Mouse (Mus musculus) kidney, postnatal 0 days (tissue): ENCODE measurements around the gene Npas2. TPM values are rescaled to one million over a fixed set of nuclear protein-coding genes. Genes with fewer than 3 reads are reported as not detected.

Source experiments
- ATAC-seq: fragments of 200-750 bp; cut with Nextera tagmentation; replicated peaks from 2 replicates; pipeline ENCODE4 v1.8.0; 2017; ENCODE audit warnings: low read depth, moderate number of reproducible peaks, moderate TSS enrichment, moderate library complexity; ENCODE audit not compliant: low FRiP score
- DNase-seq: peaks from one replicate; pipeline ENCODE4 v3.0.0-alpha.2; 2016; ENCODE audit warnings: low spot score
- H3K27ac ChIP-seq: fragments of 300-500 bp; sonication (generic); 2 replicates; pipeline ENCODE4 v1.5.1; 2014; ENCODE audit warnings: mild to moderate bottlenecking
- H3K27me3 ChIP-seq: fragments of 300-500 bp; sonication (generic); 2 replicates; pipeline ENCODE4 v1.6.1; 2014; ENCODE audit warnings: low read length, mixed read lengths; ENCODE audit not compliant: insufficient read depth
- H3K36me3 ChIP-seq: fragments of 300-500 bp; sonication (generic); 2 replicates; pipeline ENCODE4 v1.6.1; 2014; ENCODE audit warnings: low read length, mixed read lengths; ENCODE audit not compliant: insufficient read depth
- H3K4me1 ChIP-seq: fragments of 300-500 bp; sonication (generic); replicated peaks from 2 replicates; pipeline ENCODE4 v1.6.1; 2014; ENCODE audit warnings: antibody characterized with exemption, low read length, mixed read lengths; ENCODE audit not compliant: insufficient read depth
- H3K4me2 ChIP-seq: fragments of 300-500 bp; sonication (generic); 2 replicates; pipeline ENCODE4 v1.6.1; 2014; ENCODE audit warnings: mild to moderate bottlenecking, low read length, moderate library complexity, mixed read lengths
- H3K4me3 ChIP-seq: fragments of 300-500 bp; sonication (generic); replicated peaks from 2 replicates; pipeline ENCODE4 v1.5.1; 2014; ENCODE audit warnings: low read depth, low read length
- H3K9ac ChIP-seq: fragments of 300-500 bp; sonication (generic); 2 replicates; pipeline ENCODE4 v1.6.1; 2014; ENCODE audit warnings: low read depth, low read length
- H3K9me3 ChIP-seq: fragments of 300-500 bp; sonication (generic); replicated peaks from 2 replicates; pipeline ENCODE4 v1.6.1; 2016; ENCODE audit warnings: low read length, inconsistent platforms, mixed read lengths
- CTCF ChIP-seq: IDR thresholded peaks from 2 replicates; pipeline ENCODE4 v1.5.1; 2016; ENCODE audit warnings: antibody characterized with exemption, low read depth, mild to moderate bottlenecking, moderate library complexity
- WGBS: fragments of 180-500 bp; shearing (Covaris S2); extraction: QIAGEN DNeasy Blood & Tissue Kit; methylation state at CpG from one replicate; pipeline ENCODE4 v1.1.7; 2014; 5-methylcytosine and 5-hydroxymethylcytosine counted together
- polyA plus RNA-seq: library from polyadenylated mRNA; unstranded; fragments of >200 nt; fragmentation: Nextera tagmentation; extraction: Ambion mirVana; gene quantifications from 2 replicates; pipeline ENCODE4 v1.2.1, GENCODE M21; 2015

Gene Npas2
- polyA plus RNA-seq, 1 experiment from 2014 or later: 1.4 TPM

- no peak overlapping the region for H3K27ac ChIP-seq
- no peak for DNase-seq
- ATAC-seq: no peak
- WGBS: 96% methylated on average over 1 of the region's 1 CpGs
- H3K9ac ChIP-seq: no peak overlapping the region
- no peak overlapping the region for H3K4me2 ChIP-seq
- no peak; the same call in 1 of the 2 replicates for TF ChIP-seq CTCF
- H3K4me1 ChIP-seq: no peaks in the 10 kb centered on the region
- no peaks in the 10 kb centered on the region for H3K27me3 ChIP-seq
- H3K9me3 ChIP-seq: no peaks in the 10 kb centered on the region
- no peak overlapping the region for H3K4me3 ChIP-seq
- H3K36me3 ChIP-seq: no peaks in the 10 kb centered on the region
Measured at GRCm38 (mm10) chr1:39180517-39180916, 13.0 kb upstream of the Npas2 start.

GRCm38 (mm10) chr1:39181901-39182300 is 11.6 kb upstream of the Npas2 start:
- no peak overlapping the region for H3K4me2 ChIP-seq
- no peak overlapping the region for H3K9ac ChIP-seq
- WGBS: 82% methylated on average over 4 of the region's 4 CpGs
- no peak for DNase-seq
- no peak overlapping the region for H3K4me3 ChIP-seq
- no peaks in the 10 kb centered on the region for H3K36me3 ChIP-seq
- H3K4me1 ChIP-seq: no peaks in the 10 kb centered on the region
- TF ChIP-seq CTCF: no peak
- no peaks in the 10 kb centered on the region for H3K27me3 ChIP-seq
- no peaks in the 10 kb centered on the region for H3K9me3 ChIP-seq
- no peak overlapping the region for H3K27ac ChIP-seq
- ATAC-seq: no peak

- Histone ChIP-seq H3K4me1 (no peaks in the 10 kb centered on the region), H3K4me2 (no peak overlapping the region), H3K36me3 (no peaks in the 10 kb centered on the region), H3K9me3 (no peaks in the 10 kb centered on the region), H3K9ac (no peak overlapping the region), H3K4me3 (no peak overlapping the region), H3K27me3 (no peaks in the 10 kb centered on the region), H3K27ac (no peak overlapping the region)
- WGBS: 77% methylated on average over 5 of the region's 5 CpGs
- DNase-seq: no peak
- no peak for ATAC-seq
- no peak for TF ChIP-seq CTCF
Measured at GRCm38 (mm10) chr1:39185833-39186232, 7.7 kb upstream of the Npas2 start.

- TF ChIP-seq CTCF: no peak
- no peaks in the 10 kb centered on the region for H3K36me3 ChIP-seq
- H3K27ac ChIP-seq: 0 out of 2 replicates have a peak overlapping the region, but pooled peaks have one; percentile 31
- no peak overlapping the region for H3K9ac ChIP-seq
- H3K27me3 ChIP-seq: no peaks in the 10 kb centered on the region
- WGBS: 42% methylated on average over 6 of the region's 6 CpGs
- H3K9me3 ChIP-seq: no peaks in the 10 kb centered on the region
- no peaks in the 10 kb centered on the region for H3K4me1 ChIP-seq
- DNase-seq (peak; percentile 65), ATAC-seq (peak; percentile 92)
- H3K4me3 ChIP-seq: no peak overlapping the region
- H3K4me2 ChIP-seq: no peak overlapping the region
Measured at GRCm38 (mm10) chr1:39186711-39187437, 6.7 kb upstream of the Npas2 start.

GRCm38 (mm10) chr1:39191122-39191521 is 2.4 kb upstream of the Npas2 start:
- H3K27ac ChIP-seq: no peak overlapping the region
- no peak overlapping the region for H3K9ac ChIP-seq
- H3K4me3 ChIP-seq: no peak overlapping the region
- peaks cover 9% of the 10 kb centered on the region for H3K4me1 ChIP-seq
- no peaks in the 10 kb centered on the region for H3K36me3 ChIP-seq
- DNase-seq (no peak), ATAC-seq (no peak)
- no peaks in the 10 kb centered on the region for H3K9me3 ChIP-seq
- WGBS: 82% methylated on average over 5 of the region's 5 CpGs
- no peak for TF ChIP-seq CTCF
- no peak overlapping the region for H3K4me2 ChIP-seq
- peaks cover 14% of the 10 kb centered on the region for H3K27me3 ChIP-seq

- Histone ChIP-seq H3K27me3 (peaks cover 14% of the 10 kb centered on the region), H3K4me2 (peak overlapping the region; percentile 87), H3K27ac (no peak overlapping the region; the same call in 1 of the 2 replicates), H3K4me1 (peaks cover 9% of the 10 kb centered on the region), H3K36me3 (no peaks in the 10 kb centered on the region), H3K4me3 (peak overlapping the region; percentile 71), H3K9ac (no peak overlapping the region), H3K9me3 (no peaks in the 10 kb centered on the region)
- TF ChIP-seq CTCF: peak; percentile 30
- under 1% methylated on average over 24 of the region's 28 CpGs for WGBS
- DNase-seq (peak; percentile 83), ATAC-seq (peak; percentile 34; the same call in 1 of the 2 replicates)
Measured at GRCm38 (mm10) chr1:39192460-39192996, 1.0 kb upstream of the Npas2 start.
